Mouse (Mus musculus): ENCODE data around the gene Cnot9. TPM values are rescaled to one million over a fixed set of nuclear protein-coding genes. Genes with fewer than 3 reads are reported as not detected.
"Not testable (repeated sequence)": the region's sequence is repeated elsewhere in the genome, so short reads cannot be mapped to it uniquely, and the experiment has no call there.

The Cnot9 gene
- total RNA-seq (2022), result 10 to 100 TPM; 22.3 to 25.7 (median 24.0) TPM

DNA sequence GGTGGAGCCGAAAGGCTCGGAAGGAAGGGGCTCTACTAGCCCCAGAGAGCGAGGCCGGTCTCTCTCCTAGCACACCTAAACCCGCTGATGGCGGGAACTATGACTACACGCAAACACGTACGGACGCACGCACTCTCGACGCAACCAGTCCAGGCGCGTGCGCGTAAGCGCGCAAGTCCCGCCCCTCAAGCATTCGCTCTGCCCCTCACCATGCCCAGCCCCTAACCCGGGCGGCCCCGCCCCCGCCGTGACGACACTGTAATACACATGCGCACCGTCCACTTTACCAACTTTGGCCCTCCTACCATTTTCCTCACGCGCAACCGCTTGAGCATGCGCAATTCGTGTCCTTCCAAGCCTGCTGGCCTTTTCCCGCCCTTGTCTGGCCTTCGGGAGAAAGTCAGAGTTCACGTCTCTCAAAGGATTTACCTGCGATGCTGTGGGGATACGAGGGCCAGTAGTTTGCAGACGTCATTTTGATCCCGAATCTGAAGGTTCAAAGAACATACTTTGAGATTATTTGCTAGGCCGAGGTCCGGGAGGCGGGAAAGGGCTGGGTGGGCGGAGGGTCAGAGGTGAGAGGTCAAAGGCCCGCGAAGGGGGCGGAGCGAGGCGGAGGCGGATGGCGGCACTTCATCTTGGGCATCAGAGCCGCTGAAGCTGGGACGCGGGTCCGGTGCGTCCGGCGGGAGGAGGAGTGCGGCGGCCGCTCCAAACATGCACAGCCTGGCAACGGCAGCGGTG, at the start of gene Cnot9:
Cnot9 (plus strand) TSS at position 338 of the 744 bp plus-strand sequence.
- DNase-seq (ENCODE audit: low spot score in 2 of 2), result peak; percentile 100

DNA sequence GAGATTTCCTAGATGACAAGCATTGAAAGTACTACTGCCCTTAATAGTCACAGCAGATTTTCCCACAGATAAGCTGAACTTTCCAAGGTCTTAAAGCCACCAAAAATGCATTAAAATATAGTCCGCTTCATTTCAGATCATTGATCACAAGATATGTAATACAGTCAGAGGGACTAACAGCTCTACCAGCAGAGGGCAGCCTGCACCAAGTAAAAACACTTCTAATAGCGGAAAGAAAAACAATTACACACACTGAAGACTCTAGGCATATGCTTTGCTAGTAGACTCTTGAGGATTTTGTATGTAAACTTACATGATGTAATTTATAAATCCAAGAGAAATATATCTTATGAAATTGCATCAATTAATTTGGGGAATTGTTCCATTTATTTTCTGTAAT, 45.6 kb upstream of the Cnot9 start:
- no peak for DNase-seq (ENCODE audit: low spot score in 2 of 2)

DNA sequence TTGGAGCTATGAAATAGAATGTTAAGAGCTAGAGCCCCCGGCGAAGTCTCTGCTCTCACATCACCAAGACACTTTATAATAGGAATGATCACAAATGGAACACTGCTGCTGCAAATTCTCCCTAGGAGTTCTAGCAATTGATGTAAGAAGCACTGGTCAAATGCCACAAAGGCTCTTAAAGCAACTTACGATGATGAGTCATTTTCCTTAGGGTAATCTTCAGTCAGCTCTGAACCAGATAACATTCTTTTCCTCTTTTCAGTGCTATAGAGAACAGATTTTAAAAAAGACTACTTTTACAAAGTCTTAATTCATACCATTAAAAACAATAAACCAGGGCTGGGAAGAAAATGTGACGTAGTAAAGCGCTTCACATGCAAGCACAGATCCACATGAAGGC, 20.1 kb upstream of the Cnot9 start:
- DNase-seq (ENCODE audit: low spot score in 2 of 2), result no peak

DNA sequence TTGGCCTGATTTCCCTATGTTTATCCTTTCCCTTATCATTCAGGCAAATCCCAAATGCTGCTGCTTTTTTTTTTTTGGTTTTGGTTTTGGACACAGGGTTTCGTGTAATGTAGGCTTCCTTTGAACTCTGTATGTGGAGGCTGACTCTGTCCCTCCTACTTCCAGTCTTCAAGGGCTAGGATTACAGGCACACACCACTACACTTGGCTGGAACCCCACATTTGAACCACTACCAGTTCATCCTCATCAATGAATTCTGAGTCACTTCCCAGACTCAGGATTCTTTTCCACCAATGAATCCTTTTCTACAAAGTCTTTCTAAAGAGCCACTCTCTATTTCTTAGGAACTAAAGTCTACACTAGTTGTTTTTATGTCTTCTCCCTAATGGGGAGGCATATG, 4.8 kb upstream of the Cnot9 start:
- DNase-seq (ENCODE audit: low spot score in 2 of 2), result no peak

DNA sequence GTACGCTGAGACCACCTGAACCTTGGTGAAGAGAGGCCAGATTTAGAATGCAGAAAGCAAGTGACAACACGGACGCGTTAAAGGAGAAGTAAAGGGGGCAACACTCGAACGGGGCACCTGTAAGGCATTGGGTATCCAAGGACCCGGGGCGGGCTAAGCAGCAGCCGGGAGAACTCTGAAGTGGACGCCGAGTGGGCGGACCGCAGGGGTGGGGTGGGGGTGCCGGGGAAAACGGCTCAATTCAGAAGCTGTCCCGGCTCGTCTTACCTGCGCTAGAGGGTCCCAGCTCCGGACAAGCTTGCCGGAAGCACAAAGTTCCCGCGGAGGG, 501 bp upstream of the Cnot9 start:
- DNase-seq (ENCODE audit: low spot score in 2 of 2), result no peak

DNA sequence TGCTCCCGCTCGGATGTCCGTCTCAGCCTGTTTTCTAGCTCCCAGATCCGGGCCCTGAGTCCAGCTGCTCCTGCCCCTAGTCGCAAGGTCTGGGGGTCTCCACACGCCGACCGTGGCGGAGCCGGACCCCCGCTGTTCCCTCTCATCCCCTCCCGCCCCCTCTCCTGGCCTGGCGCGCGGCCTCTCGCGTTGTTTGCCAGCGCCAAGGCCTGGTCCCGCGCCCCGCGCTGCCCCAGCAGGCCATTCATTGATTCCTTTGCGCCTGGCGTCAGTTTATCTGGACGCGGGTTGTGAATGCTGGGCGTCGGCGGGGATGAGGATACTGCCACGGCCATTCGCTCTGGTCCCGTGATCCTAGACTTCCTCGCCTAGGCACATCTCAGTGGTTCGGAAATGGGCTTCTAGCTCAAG, 618 bp downstream of the Cnot9 start:
- peak in 1 of 2 experiments; percentile 26 for DNase-seq (ENCODE audit: low spot score in 2 of 2)

DNA sequence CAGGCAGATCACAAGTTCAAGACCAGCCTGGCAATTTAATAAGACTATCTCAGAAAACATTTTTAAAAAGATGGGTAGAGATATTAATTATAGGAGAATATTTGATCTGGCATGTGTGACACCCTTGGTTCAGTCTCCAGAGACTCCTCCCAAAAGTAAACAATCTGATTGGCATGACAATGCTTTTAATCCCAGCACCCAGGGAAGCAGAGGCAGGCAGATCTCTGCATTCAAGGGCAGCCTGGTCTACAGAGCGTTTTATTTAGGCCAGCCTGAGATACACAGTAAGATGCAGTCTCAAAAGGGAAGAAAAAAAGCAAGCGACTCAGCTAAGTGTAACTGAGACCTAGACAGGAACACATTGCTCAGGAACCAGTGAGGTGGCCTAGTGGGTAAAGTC, 1.9 kb downstream of the Cnot9 start:
- no peak for DNase-seq (ENCODE audit: low spot score in 2 of 2)

DNA sequence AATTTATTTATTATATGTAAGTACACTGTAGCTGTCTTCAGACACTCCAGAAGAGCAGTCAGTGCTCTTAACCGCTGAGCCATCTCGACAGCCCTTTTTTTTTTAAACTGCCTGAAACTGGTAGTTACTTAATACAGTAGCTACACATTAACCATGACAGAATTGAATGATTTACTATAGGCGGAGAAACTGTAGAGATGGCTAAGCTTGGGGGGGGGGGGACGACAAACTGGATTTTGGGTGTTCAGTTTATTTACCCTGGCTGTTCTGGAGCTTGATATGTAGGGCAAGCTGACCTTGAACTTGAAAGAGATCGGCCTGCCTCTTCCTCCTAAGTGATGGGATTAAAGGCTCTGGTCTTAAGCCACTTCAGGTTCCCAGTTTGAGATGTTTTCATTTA, 5.4 kb downstream of the Cnot9 start:
- no peak for DNase-seq (ENCODE audit: low spot score in 2 of 2)

DNA sequence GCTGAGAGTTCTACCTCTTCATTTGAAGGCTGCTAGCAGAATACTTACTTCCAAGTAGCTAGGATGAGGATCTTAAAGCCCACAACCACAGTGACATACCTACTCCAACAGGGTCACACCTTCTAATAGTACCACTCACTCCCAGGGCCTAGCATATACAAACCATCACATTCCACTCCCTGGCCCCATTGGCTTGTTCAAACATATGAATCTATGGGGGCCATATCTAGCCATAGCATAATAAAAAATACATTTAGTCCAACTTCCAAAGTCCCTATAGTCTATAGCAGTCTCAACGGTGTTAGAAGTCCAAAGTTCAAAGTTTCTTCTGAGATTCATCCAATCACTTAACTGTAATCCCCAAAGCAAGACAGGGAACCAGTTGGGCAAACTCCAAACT, 7.1 kb downstream of the Cnot9 start:
- DNase-seq (ENCODE audit: low spot score in 2 of 2), result not testable (repeated sequence)

DNA sequence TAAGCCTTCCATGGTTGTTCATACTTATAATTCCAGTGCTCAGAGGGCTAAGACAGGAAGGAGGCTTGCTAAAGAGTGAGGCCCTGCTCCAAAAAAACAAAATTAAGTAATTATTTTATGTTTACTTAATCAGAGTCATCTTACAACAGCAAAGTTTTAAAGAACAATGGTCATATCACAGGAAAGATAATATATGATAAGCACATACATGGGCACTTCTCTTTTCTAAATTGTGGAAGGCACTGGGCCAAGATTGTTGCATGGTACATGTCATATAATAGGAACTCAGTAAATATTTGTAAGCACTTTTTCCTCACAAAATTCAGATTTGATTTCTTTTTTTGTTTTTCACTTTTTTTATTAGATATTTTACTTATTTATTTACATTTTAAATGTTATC, 14.0 kb downstream of the Cnot9 start:
- no peak for DNase-seq (ENCODE audit: low spot score in 2 of 2)

DNA sequence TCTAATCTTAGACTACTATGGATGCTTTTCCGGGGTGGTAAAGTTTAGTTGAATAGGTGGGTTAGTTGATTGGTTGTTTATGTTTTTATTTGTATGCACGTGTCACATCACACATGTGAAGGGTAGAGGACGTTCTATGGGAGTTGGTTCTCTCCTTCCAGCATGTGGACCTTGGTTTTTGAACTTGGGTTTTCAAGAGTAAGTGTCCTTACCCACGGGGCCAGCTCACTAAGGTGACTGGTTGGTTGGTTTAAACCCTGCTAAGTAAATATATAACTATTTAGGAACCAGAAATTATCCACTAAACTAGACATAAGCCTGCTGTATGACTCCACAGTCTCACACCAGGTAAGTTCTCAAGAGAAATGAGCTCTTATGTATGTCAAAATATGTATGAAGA, 18.9 kb downstream of the Cnot9 start:
- DNase-seq (ENCODE audit: low spot score in 2 of 2), result no peak

DNA sequence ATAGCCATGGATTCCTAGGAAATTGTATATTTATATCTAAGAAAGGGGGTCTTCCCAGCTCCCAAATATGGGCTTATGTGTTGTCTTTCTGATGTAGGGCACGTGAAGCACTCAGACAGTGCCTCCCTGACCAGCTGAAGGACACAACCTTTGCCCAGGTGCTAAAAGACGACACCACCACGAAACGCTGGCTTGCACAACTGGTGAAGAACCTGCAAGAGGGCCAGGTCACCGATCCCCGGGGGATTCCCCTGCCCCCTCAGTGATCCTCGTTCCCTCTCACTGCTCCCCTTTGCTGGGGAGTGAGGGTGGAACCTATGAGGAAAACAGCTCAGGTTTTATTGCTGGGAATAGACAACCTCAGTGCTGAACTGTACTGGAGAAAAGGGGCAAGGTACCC, 22.7 kb downstream of the Cnot9 start:
- DNase-seq (ENCODE audit: low spot score in 2 of 2), result no peak

DNA sequence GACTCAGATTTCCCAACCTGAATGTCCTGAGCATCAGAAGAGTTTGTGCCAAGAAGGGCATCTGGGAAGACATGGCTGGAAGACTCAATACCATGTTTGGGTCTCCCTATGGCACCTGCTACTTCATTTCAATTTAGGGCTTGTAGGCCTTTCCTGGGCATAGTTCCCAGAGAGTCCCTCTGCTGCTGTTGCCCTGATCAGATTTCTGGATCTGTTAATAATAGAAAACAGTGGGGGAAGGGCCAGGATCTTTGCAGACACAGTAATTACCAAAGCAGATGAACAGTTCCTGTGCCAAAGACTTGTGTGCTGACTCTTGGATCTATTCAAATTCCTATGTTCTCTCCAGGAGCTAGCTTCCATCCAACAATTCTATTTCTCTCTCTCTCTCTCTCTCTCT, 32.8 kb downstream of the Cnot9 start:
- DNase-seq (ENCODE audit: low spot score in 2 of 2), result no peak

DNA sequence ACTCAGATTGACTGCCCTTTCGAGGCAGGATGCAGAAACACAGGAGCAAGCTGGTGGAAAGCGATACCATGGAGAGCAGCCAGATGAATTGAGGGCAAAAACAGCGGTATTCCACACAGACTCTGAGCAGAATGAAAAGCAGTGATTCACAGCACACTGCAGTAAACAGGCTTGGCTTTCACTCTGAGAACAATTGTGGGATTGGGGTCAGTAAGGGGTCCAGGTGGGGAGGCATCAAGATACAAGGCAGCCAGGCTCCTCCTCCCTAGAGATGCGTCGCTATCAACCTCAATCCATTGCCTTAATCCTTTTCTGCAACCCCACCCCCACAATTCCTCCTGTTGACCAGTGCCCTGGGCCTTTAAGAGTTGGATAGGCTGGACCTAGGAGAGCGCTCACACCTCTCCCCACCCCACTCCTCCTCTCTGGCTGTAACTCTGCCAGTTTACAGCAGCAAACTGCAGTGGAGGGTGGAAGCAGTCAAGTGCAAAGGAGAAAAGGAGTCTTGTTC, 36.6 kb downstream of the Cnot9 start, which contains the start of gene Plcd4:
Plcd4 (plus strand) TSS at position 438 of the 511 bp plus-strand sequence.
- DNase-seq (ENCODE audit: low spot score in 2 of 2), result peak; percentile 12 to 21

DNA sequence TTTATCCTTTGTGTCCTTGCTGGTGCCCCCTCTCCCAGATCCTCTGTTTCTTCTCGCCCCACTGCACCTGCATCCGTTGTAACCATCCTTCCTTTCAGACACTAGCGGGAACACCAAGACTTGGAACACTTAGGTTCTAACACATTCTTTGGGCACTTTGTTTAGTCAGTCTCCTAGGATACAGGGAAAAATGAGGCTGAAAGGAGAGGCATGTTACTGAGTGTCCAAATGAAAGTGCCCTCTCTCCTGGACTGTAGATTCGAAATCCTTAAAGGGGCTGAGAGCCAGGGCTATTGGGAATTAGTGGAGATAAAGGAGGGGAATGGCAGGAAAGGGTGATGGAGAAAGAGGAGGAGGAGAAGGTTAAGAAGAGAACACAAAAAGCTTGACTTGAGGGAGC, 38.3 kb downstream of the Cnot9 start, which contains the start of gene Usp37:
Usp37 (minus strand) TSS at position 101 of the 400 bp plus-strand sequence.
- no peak for DNase-seq (ENCODE audit: low spot score in 2 of 2)

DNA sequence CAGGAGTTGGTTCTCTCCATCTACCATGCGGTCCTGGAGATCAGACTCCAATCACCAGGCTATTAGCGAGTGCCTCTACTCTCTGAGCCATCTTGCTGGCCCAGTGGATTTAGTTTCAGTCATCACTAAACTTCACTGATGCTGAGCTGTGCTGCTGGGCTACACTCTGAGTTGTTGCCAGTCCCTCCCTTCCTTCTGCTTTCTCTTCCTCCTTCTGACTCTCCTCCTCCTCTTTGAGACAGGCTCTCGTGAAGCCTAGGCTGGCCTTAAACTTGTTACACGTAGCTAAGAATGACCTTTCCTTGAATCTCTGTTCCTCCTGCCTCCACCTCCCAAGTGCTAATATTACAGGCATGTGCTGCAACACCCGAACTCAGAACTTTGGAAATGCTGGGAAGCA, 53.2 kb downstream of the Cnot9 start:
- no peak for DNase-seq (ENCODE audit: low spot score in 2 of 2)

DNA sequence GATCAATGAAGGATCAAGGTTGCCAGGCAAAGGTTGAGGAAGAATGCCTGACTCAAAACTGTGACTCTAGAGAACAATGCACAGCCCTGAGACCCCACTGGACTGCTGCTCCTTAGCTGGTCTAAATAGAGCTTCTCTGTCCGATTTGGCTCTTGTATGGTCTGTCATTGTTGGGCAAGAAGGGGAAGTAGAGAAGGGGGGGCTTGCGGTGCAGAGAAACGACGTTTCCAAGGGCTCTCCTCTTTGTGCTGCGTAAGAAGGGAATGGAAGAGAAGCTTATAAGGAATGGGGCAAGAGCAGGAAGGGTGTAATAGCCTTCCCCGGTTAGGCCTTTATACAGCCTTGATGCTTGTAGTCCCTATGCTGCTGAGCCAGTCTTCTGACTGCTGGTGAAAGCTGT, 60.0 kb downstream of the Cnot9 start:
- DNase-seq (ENCODE audit: low spot score in 2 of 2), result no peak

DNA sequence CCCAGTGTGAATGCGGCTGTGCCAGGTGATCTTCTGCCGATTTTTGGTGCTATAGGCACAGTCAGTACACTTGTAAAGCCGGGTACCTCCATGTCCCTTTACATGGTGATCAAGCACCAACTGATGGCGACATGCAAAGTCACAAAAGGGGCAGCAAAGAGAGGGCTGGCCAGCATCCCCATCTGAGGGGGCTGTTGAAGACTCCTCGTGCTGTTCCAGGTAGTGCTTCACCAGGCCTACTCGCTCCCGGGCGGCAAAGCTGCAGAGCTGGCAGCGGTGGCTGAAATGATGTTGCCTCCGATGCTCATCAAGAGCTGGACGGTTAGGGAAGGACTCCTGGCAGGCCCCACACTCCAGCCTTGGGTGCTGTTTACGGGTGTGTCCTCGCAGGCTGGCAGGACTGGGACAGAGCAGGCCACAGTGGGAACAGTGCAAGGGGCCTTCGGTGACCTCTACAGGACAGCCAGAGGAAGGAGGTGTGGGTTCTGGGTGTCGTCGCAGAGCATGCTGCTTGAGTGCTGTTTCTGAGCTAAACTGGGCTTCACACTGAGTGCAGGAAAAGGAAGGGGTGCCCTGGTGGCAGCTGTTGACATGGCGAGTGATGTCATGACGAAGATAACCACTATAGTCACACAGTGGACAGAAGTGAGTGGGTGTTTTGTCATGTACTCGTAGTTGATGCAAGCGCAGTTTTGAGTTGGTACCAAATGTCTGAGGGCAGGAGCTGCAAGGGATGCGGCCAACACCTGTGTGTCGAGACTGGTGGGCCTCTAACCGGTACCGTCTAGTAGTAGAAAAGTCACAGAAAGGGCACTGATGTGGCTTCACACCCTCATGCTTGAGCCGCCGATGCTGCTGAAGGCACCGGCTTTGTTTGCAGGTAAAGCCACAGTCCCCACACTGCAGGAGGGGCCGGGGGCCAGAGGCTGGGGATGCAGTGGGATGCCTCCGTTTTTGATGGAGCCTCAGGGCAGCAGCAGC, 64.2 kb downstream of the Cnot9 start:
- no peak for DNase-seq (ENCODE audit: low spot score in 2 of 2)
